Mouse (Mus musculus) midbrain, embryonic 10.5 days (tissue): ENCODE results near the gene Car5b. TPM values are rescaled to one million over a fixed set of nuclear protein-coding genes. Genes with fewer than 3 reads are reported as not detected.

Experiments used
- DNase-seq: peaks from one replicate; pipeline ENCODE4 v3.0.0-alpha.2; 2017; ENCODE audit warnings: low spot score
- H3K27ac ChIP-seq: fragments of 300-500 bp; sonication (generic); replicated peaks from 2 replicates; pipeline ENCODE4 v1.5.1; 2016; ENCODE audit warnings: mild to moderate bottlenecking
- H3K27me3 ChIP-seq: fragments of 300-500 bp; sonication (generic); 2 replicates; pipeline ENCODE4 v1.6.1; 2016; ENCODE audit warnings: low read depth, mild to moderate bottlenecking; ENCODE audit not compliant: poor library complexity, severe bottlenecking
- H3K36me3 ChIP-seq: fragments of 300-500 bp; sonication (generic); 2 replicates; pipeline ENCODE4 v1.6.1; 2016; ENCODE audit warnings: mild to moderate bottlenecking, moderate library complexity
- H3K4me1 ChIP-seq: fragments of 300-500 bp; sonication (generic); 2 replicates; pipeline ENCODE4 v1.6.1; 2016
- H3K4me3 ChIP-seq: fragments of 300-500 bp; sonication (generic); 2 replicates; pipeline ENCODE4 v1.5.1; 2016; ENCODE audit warnings: mild to moderate bottlenecking, moderate library complexity
- H3K9me3 ChIP-seq: fragments of 300-500 bp; sonication (generic); replicated peaks from 2 replicates; pipeline ENCODE4 v1.6.1; 2016; ENCODE audit warnings: mild to moderate bottlenecking
- WGBS: fragments of 180-500 bp; shearing (Covaris S2); methylation state at CpG from one replicate; pipeline ENCODE4 v1.1.7; 2016; 5-methylcytosine and 5-hydroxymethylcytosine counted together
- polyA plus RNA-seq: library from polyadenylated mRNA; unstranded; fragments of >200 nt; fragmentation: Nextera tagmentation; extraction: Ambion mirVana; gene quantifications from 2 replicates; pipeline ENCODE4 v1.2.1, GENCODE M21; 2016

Car5b gene
- polyA plus RNA-seq, 1 experiment from 2014 or later = 0.42 TPM

GRCm38 (mm10) chrX:164015636-164016035 is 12.2 kb downstream of the Car5b start:
- H3K9me3 ChIP-seq = no peaks in the 10 kb centered on the region
- H3K27me3 ChIP-seq = peaks cover 85% of the 10 kb centered on the region
- DNase-seq = no peak
- H3K4me1 ChIP-seq = no peaks in the 10 kb centered on the region
- H3K27ac ChIP-seq = no peak overlapping the region
- no peak overlapping the region for H3K4me3 ChIP-seq
- WGBS = 91% methylated on average over 3 of the region's 3 CpGs
- no peaks in the 10 kb centered on the region for H3K36me3 ChIP-seq

- Histone ChIP-seq H3K9me3 (no peaks in the 10 kb centered on the region), H3K36me3 (no peaks in the 10 kb centered on the region), H3K4me3 (no peak overlapping the region), H3K27me3 (peaks cover 84% of the 10 kb centered on the region), H3K4me1 (no peaks in the 10 kb centered on the region), H3K27ac (no peak overlapping the region)
- 84% methylated on average over 4 of the region's 4 CpGs for WGBS
- no peak for DNase-seq
Observed at GRCm38 (mm10) chrX:164014956-164015355, 12.8 kb downstream of the Car5b start.

GRCm38 (mm10) chrX:164013318-164013717 is 14.5 kb downstream of the Car5b start:
- WGBS = 85% methylated on average over 2 of the region's 2 CpGs
- Histone ChIP-seq H3K36me3 (no peaks in the 10 kb centered on the region), H3K9me3 (no peaks in the 10 kb centered on the region), H3K27me3 (peaks cover 84% of the 10 kb centered on the region), H3K27ac (no peak overlapping the region), H3K4me3 (no peak overlapping the region), H3K4me1 (no peaks in the 10 kb centered on the region)
- no peak for DNase-seq

- DNase-seq = no peak
- H3K36me3 ChIP-seq = no peaks in the 10 kb centered on the region
- H3K9me3 ChIP-seq = no peaks in the 10 kb centered on the region
- no peaks in the 10 kb centered on the region for H3K4me1 ChIP-seq
- H3K27ac ChIP-seq = no peak overlapping the region
- WGBS = 42% methylated on average over 2 of the region's 2 CpGs
- H3K4me3 ChIP-seq = no peak overlapping the region
- peaks cover 76% of the 10 kb centered on the region for H3K27me3 ChIP-seq
Observed at GRCm38 (mm10) chrX:164004809-164005208, 23.0 kb downstream of the Car5b start.

- Histone ChIP-seq H3K9me3 (no peaks in the 10 kb centered on the region), H3K27ac (no peak overlapping the region), H3K27me3 (peaks cover 80% of the 10 kb centered on the region), H3K4me3 (no peak overlapping the region), H3K4me1 (no peaks in the 10 kb centered on the region), H3K36me3 (no peaks in the 10 kb centered on the region)
- no peak for DNase-seq
- WGBS = 90% methylated on average over 1 of the region's 1 CpGs
Observed at GRCm38 (mm10) chrX:163999848-164000247, 27.9 kb downstream of the Car5b start.

GRCm38 (mm10) chrX:163996754-163997153 is 31.0 kb downstream of the Car5b start:
- no peak overlapping the region for H3K4me3 ChIP-seq
- H3K27ac ChIP-seq = no peak overlapping the region
- H3K9me3 ChIP-seq = no peaks in the 10 kb centered on the region
- H3K27me3 ChIP-seq = peaks cover 82% of the 10 kb centered on the region
- H3K36me3 ChIP-seq = no peaks in the 10 kb centered on the region
- no peak for DNase-seq
- WGBS = 91% methylated on average over 3 of the region's 3 CpGs
- H3K4me1 ChIP-seq = no peaks in the 10 kb centered on the region

- DNase-seq = no peak
- Histone ChIP-seq H3K36me3 (no peaks in the 10 kb centered on the region), H3K27me3 (peaks cover 59% of the 10 kb centered on the region), H3K4me1 (no peaks in the 10 kb centered on the region), H3K9me3 (no peaks in the 10 kb centered on the region), H3K4me3 (no peak overlapping the region), H3K27ac (no peak overlapping the region)
- 71% methylated on average over 3 of the region's 3 CpGs for WGBS
Observed at GRCm38 (mm10) chrX:163987718-163988374, 40.0 kb downstream of the Car5b start.

GRCm38 (mm10) chrX:163982129-163982528 is 45.7 kb downstream of the Car5b start:
- 89% methylated on average over 6 of the region's 6 CpGs for WGBS
- H3K9me3 ChIP-seq = no peaks in the 10 kb centered on the region
- H3K27me3 ChIP-seq = peaks cover 63% of the 10 kb centered on the region

GRCm38 (mm10) chrX:163981500-163981899 is 46.3 kb downstream of the Car5b start:
- H3K9me3 ChIP-seq = no peaks in the 10 kb centered on the region
- no peak for DNase-seq
- H3K27ac ChIP-seq = no peak overlapping the region
- peaks cover 62% of the 10 kb centered on the region for H3K27me3 ChIP-seq
- 49% methylated on average over 4 of the region's 4 CpGs for WGBS
- no peaks in the 10 kb centered on the region for H3K36me3 ChIP-seq
- no peak overlapping the region for H3K4me3 ChIP-seq
- H3K4me1 ChIP-seq = no peaks in the 10 kb centered on the region

More at GRCm38 (mm10) chrX:163982129-163982528, 45.7 kb downstream of the Car5b start:
- Histone ChIP-seq H3K4me3 (no peak overlapping the region), H3K36me3 (no peaks in the 10 kb centered on the region), H3K27ac (no peak overlapping the region), H3K4me1 (no peaks in the 10 kb centered on the region)
- no peak for DNase-seq

- no peak for DNase-seq
- H3K9me3 ChIP-seq = no peaks in the 10 kb centered on the region
- no peaks in the 10 kb centered on the region for H3K4me1 ChIP-seq
- H3K4me3 ChIP-seq = no peak overlapping the region
- 90% methylated on average over 1 of the region's 1 CpGs for WGBS
- H3K36me3 ChIP-seq = no peaks in the 10 kb centered on the region
- H3K27me3 ChIP-seq = peaks cover 65% of the 10 kb centered on the region
- no peak overlapping the region for H3K27ac ChIP-seq
Observed at GRCm38 (mm10) chrX:163981092-163981491, 46.7 kb downstream of the Car5b start.

- peak within 1 kb of the TSS; percentile 94 for H3K27ac ChIP-seq
- 0 out of 2 replicates have a peak, but pooled peaks cover 4% of the 10 kb centered on the region for H3K4me1 ChIP-seq
Observed at GRCm38 (mm10) chrX:163958467-163958875, 69.3 kb downstream of the Car5b start, which contains the start of gene Zrsr2. TSS of gene Zrsr2 (minus strand) at chrX:163958661.

GRCm38 (mm10) chrX:163957803-163958466 is 69.9 kb downstream of the Car5b start:
- 0 out of 2 replicates have a peak, but pooled peaks cover 8% of the 10 kb centered on the region for H3K9me3 ChIP-seq
- H3K27ac ChIP-seq = peak overlapping the region; percentile 94
- peaks cover 92% of the 10 kb centered on the region for H3K27me3 ChIP-seq
- H3K36me3 ChIP-seq = peaks cover 38% of the 10 kb centered on the region
- peak; percentile 73 for DNase-seq
- 17% methylated on average over 55 of the region's 67 CpGs for WGBS
- 0 out of 2 replicates have a peak, but pooled peaks cover 4% of the 10 kb centered on the region for H3K4me1 ChIP-seq
- peak overlapping the region; percentile 71 for H3K4me3 ChIP-seq

More at GRCm38 (mm10) chrX:163958467-163958875, 69.3 kb downstream of the Car5b start, which contains the start of gene Zrsr2:
- Histone ChIP-seq H3K27me3 (peaks cover 92% of the 10 kb centered on the region), H3K9me3 (0 out of 2 replicates have a peak, but pooled peaks cover 8% of the 10 kb centered on the region), H3K36me3 (peaks cover 33% of the 10 kb centered on the region), H3K4me3 (peak within 1 kb of the TSS; percentile 71)
- peak; percentile 82 for DNase-seq
- WGBS = 19% methylated on average over 29 of the region's 29 CpGs

GRCm38 (mm10) chrX:163957381-163957780 is 70.4 kb downstream of the Car5b start:
- DNase-seq = no peak
- peaks cover 92% of the 10 kb centered on the region for H3K27me3 ChIP-seq
- peaks cover 43% of the 10 kb centered on the region for H3K36me3 ChIP-seq
- H3K4me1 ChIP-seq = 0 out of 2 replicates have a peak, but pooled peaks cover 4% of the 10 kb centered on the region
- 0 out of 2 replicates have a peak, but pooled peaks cover 8% of the 10 kb centered on the region for H3K9me3 ChIP-seq
- peak overlapping the region; percentile 71 for H3K4me3 ChIP-seq
- WGBS = 36% methylated on average over 12 of the region's 12 CpGs
- H3K27ac ChIP-seq = peak overlapping the region; percentile 94
